Mouse (Mus musculus) T-helper 17 cell (primary cell): ENCODE measurements around the gene Pip4k2a.

Experiments used
- in situ Hi-C, 2 experiments: fragments of 300-600 bp; cut with MboI, MseI; formaldehyde crosslinking; loops; 1 replicate in 1 of 2; 2 replicates in 1 of 2; pipeline ENCODE4 v1.15.1; 2025; ENCODE audit warnings: high pct_unique_total_duplicates in 2 of 2

The Pip4k2a gene

DNA sequence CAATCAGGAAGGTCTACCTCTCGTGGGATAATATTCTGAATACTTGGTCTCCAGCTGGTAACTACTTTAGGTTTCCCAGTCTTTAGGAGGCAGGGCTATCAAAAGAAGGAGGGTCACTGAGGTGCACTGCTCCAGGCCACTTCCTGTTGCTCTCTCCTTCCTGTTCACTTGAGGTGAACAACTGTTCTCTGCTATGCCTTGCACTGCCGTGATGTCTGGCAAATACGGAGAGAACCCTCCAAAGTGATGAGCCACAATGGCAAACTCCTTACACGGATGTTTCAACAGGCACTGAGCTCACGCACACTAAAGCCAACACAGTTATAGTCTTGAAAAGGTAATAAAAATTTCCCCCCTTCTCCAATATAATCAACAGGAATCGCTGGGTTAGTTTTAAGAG is 15.3 kb downstream of the Pip4k2a start:
- in situ Hi-C loops: no loop called here

DNA sequence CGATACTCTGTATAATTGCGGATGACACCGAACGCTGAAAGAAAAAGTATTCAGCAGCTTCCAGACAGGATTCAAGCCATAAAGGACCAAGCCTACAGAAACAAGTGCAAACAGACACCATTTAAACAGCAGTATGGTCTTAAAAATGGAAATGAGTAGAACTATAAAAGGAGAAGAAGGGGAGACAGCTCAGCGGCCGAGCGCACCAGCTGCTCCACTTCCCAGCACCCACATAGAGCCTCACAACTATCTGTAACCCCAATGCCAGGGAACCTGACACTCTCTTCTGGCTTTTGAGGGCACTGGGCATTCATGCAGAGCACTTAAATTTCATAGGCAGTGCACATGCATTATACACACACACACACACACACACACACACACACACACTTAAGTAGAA is 18.3 kb downstream of the Pip4k2a start:
- in situ Hi-C loops: no loop called here

DNA sequence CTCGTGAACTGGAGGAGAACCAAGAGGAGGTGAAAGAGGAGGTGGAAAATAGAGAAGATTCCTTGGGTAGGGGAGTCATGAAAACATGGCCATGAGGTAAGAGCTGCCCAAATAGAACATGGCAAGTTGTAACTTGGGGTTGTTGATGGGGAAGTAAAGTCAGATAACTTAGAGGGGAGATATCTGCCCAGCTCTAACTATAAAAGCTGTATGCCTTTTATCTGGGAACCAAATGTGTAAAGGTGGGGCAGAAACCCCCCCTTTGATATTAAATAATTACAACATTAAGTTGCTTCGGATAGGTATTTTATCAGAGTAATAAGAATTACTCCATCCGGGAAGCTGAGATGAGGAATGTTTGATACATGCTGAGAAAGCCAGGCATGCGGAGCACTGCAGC is 18.9 kb downstream of the Pip4k2a start:
- in situ Hi-C loops: no loop called here

DNA sequence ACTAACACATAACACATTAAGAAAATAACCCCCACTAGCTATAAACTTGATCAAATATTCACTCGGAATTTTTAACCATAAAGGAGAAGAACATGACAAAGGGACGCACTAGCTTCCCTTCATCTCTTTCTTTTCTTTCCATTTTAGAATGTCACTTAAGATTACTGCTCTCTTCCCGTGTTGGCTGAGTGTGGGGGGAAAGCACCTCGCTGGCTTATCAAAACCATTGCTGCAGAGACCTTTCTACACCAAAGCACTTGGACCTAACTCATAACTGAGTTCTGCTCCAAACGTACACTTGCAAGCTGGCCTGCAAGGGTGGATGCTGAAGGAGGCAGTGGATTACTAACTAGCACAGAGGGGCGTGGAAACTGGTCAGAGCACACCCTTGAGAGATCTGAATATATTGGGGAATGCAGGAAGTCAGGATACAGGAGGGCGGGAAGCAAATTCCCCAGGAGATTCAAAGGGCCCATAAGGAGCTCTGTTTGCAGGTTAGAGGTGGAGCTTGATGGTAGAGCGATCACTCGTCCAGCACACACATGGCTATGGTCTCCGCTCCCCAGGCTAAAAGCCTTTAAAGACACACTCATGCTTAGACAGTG is 20.6 kb downstream of the Pip4k2a start:
- in situ Hi-C loops: no loop called here

DNA sequence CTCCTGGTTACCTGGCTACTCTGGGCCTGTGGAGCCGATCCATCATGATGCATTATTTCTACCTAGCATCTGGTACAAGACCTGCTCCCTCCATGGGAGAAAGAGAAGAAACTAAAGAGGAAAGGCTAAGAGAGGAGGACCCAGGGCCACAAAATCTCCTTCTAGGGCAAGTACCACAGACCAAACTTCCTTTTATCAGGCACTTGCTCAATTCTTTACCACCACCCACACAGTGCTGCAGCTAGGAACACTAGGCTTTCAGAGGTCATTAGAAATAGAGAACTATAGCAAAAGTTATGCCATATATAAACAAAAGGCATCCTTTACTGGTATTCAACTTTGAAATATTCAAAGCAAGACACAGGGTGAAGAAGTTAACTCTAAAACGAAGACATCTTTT is 21.8 kb downstream of the Pip4k2a start:
- in situ Hi-C loops: no loop called here

DNA sequence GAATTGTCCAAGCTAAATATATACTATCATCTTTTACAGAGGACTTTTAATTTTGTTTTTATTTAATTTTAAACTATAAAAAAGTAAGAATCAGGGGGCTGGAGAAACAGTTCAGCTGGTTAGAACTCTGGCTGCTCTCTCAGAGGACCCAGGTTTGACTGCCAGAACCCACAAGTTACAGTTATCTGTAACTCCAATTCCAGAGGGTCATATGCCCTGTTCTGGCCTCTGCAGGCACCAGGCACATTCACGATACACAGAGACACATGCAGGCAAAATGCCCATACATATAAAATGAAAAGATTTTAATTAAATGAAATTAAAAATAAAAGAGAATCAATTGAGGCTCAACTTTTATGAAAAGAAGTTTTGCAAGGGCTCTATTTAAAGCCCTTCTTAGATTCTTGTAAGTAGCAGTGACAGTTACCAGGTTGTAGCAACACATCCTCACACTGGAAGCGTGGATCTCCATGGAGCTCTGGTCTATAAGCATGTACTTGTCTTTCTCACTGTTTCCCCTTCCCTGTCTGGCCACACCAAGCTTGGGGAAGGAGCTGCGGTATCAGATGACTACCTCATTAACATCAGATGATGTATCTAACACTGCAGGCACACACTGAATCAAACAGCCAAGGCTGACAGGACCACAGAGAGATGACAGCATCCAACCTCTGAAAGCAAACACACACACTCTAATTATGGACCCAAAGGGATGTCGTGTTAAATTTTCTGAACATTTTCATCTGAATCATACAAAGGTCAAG is 22.9 kb downstream of the Pip4k2a start:
- in situ Hi-C loops: loop anchor here in 1 of 2 experiments (25.0 kb wide), 2 partner anchors 662 to 913 kb away; partner anchors contain the start of gene Mllt10

DNA sequence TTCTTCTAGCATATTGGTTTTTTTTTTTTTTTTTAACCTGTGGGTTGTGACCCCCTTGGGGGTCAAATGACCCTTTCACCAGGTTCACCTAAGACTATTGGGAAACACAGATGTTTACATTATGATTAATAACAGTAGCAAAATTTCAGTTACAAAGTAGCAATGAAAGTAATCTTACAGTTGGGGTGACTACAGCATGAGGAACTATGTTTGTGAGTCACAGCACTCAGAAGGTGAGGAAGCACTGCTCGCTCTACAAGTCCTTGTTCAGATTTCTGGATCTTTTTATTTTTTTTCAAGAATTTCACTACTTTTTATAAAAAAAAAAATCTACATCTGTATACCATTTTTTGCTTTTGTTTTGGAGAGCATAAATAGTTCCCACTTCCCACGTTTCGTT is 26.4 kb downstream of the Pip4k2a start:
- in situ Hi-C loops: loop anchor here in 1 of 2 experiments (25.0 kb wide), 2 partner anchors 666 to 909 kb away; partner anchors contain the start of gene Mllt10

DNA sequence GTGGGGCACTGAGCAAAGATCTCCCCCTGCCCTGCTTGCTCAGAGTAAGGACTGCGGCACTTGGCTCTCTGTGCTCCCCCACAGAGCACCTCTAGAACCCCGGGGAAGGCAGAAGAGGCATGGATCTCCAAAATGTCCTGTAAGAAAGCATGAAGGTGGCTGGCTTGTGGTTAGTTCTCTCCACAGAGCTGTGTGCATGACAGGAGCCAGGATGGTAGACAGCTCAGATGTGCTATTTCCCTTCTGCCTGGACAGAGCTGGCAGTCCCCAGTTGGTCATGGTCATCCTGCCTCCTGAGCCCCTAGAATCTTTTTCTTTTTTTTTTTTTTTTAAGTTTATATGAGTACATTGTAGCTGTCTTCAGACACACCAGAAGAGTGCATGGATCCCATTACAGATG is 27.5 kb downstream of the Pip4k2a start:
- in situ Hi-C loops: loop anchor here in 1 of 2 experiments (25.0 kb wide), 2 partner anchors 667 to 908 kb away; partner anchors contain the start of gene Mllt10

DNA sequence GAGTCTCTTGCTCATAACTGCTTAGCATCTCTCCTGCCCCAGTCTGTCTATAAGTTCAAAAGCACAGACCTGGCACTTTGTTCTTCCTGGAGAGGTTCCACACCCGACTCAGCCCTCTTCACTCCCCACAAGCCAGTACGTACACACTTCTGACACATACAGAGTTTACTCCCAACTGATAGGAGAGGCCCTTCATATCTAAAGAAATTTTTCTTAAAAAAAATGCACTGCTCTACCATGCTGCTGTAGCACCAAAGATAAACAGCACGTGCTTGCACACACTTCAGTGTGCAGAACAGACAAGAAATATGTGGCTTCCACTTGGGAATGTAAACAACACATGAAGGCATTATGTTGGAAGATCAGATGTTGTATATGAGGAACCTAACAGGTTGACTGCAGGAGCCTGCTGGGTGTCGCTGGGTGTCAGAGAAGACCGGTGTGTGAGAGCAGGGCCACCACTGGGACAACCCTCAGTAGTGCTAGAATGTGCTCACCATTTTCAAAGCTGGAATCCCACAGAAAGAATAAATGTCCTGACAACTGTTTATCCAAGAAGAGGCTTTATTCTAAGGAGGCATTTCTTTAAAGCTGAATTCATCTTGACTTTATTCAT is 28.8 kb downstream of the Pip4k2a start:
- in situ Hi-C loops: loop anchor here (5.0 to 25.0 kb wide), 3 partner anchors 52 to 907 kb away; partner anchors contain the start of gene Mllt10 (in 1 of the 2)

DNA sequence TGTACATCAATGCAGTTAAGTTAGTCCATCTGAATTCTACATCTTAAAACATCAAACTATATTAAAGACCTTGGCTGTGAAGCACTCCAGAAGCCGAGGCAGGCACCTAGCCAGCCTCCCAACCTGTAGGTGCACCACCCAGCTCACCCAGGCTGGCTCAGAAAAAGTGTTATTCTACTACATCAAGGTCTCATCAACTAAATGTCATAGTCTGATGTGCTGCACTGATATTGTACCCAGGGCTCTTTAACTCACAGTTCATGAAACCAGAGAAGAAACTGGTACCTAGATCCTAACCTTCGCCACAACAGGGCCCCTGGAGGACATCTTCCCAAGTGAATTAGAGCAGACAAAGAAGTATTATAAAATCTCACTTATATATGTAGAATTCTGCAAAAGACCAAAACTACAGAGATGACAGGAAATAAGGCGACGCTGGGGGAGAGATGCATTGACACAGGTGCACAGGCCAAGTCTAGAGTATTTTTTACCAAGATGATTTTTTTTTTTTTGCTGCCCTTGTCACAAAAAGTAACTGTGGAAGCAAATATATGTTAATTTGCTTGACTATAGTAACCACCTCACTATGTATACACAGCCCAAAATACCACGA is 30.4 kb downstream of the Pip4k2a start:
- in situ Hi-C loops: loop anchor here (5.0 to 25.0 kb wide), 3 partner anchors 50 to 905 kb away; partner anchors contain the start of gene Mllt10 (in 1 of the 2)

DNA sequence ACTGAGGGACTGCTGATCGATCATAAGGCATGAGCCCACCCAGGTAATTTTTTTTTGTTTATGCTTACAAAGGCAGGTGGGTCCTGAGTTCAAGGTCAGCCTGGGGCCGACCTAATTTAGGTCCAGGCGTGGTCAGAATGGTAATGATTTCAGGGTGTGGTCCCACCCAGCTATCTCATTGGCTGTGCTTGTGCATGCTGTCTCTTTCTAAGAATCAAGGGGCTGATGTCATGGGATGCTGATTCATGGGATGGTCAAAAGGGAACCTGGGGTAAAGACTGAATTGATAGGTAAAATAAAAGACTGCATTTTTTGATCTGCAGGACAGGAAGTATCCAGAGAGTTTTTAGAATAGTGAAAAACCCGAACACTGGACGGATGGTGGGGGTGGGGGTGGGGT is 31.4 kb downstream of the Pip4k2a start:
- in situ Hi-C loops: loop anchor here (5.0 to 25.0 kb wide), 3 partner anchors 49 to 904 kb away; partner anchors contain the start of gene Mllt10 (in 1 of the 2)

DNA sequence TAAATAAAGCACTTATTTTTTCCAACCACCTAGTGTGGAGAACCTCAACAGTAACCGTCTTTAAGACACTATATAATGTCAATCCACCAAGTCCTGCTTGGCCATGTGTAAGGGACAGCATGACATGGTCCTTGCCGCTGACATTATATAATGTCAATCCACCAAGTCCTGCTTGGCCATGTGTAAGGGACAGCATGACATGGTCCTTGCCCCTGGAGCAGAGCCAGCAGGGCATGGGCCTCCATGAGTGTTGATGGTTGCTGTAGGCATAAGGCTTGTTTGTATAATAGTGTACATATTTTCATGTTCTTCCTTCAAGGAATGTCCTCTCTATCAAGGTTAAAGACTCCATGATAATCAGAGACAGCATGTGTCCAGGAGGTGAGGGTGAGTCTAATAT is 32.0 kb downstream of the Pip4k2a start:
- in situ Hi-C loops: loop anchor here (5.0 to 25.0 kb wide), 3 partner anchors 49 to 904 kb away; partner anchors contain the start of gene Mllt10 (in 1 of the 2)

DNA sequence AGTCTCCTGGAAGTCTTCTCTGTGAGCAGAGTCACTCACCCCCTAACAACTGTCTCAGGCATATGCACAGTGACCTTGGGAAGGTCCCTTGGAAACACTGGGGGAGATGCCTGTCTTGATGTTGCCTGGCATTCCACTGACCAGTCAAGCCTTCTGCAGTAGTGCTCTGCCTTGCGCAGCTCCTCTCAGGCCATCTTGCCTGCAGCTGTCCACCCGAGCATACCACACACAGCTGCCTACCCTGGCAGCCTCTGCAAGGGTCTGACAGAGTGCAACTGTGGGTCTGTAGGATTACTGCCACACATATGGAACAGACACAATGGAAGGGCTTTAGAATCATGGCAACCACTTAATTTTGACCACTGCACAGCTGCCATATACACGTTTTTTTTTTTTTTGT is 32.8 kb downstream of the Pip4k2a start:
- in situ Hi-C loops: loop anchor here (5.0 to 25.0 kb wide), 3 partner anchors 48 to 903 kb away; partner anchors contain the start of gene Mllt10 (in 1 of the 2)

DNA sequence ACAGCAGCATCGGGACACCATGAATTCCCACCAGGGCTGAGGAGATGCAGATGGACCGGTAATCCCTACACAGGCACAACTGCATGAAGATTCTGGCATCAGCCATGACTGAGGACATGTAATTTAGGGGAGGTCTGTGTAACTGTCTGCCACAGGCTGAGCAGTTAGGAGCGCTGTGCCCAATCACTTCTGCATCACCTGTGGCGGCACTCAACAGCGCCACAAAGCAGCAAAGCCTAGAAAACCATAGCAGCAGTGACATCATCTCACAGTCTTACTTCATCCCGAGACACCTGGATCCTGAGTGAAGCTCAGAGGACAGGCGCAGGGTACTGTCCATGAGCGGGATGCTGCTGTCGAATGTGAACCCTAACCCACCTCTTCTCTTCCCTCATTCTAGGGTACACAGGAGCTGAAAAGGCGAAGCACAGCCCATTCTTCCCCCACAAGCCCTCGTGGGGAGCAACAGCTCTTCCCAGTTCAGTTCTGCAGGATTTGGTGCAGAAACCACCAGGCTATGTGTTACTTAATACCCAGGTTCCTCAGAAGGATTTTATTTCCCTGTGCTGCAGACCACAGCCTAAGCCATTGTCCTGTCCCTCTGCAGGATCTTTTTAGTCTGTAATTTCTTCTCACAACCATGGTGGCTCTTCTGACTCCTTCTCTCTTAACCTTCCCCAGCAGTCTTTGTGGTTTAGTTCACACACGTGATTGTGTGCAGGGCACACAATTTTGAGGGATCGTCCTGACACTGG is 34.5 kb downstream of the Pip4k2a start:
- in situ Hi-C loops: loop anchor here in 1 of 2 experiments (5.0 to 25.0 kb wide), 3 partner anchors 39 to 901 kb away; partner anchors contain the start of gene Mllt10

DNA sequence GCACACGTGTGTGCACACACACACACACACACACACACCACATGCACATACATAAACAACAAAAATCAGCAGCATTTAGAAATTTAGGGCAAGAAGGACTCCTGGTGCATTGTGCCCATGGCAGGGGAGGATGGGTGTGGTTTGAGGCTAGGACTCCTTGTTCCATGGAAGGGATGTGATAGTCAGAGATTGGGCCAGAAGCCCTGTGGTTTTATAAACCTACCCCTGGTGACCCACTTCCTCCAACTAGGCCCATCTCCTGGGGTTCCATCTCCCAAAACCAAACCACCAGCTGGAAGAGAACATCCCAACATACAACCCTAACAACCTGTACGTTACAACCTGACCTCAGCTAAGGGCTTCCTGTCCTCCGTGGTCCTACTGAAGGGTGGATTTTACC is 35.4 kb downstream of the Pip4k2a start:
- in situ Hi-C loops: loop anchor here in 1 of 2 experiments (5.0 to 25.0 kb wide), 3 partner anchors 40 to 900 kb away; partner anchors contain the start of gene Mllt10

DNA sequence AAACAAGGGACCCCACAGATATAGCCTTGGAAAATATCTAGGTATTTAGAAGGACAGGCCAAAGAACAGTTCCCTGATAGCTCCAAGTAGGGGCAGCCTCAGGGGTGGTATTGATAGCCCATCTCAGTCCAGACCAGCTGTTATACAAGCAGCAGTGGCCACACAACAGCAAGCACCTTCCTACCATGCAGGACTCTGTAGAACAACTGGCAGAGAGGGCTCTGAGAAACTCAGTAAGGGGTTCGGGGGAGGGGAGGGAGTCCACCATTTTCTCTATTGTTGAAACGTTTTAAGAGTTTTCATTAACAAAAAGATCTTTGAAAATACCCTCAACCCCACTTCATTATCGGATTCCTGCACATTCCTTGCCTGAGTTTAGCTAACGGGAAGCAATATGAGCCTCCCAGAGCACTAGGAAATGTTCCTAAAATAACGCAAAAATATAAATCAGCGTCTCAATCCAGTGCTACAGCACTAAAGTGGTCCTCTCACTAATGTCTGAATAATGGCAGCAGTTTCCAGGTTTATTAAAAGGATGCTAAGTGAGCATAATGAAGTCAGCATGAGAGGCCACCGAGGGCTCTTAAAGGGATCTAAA is 37.5 kb downstream of the Pip4k2a start:
- in situ Hi-C loops: loop anchor here in 1 of 2 experiments (5.0 to 25.0 kb wide), 3 partner anchors 42 to 898 kb away; partner anchors contain the start of gene Mllt10

DNA sequence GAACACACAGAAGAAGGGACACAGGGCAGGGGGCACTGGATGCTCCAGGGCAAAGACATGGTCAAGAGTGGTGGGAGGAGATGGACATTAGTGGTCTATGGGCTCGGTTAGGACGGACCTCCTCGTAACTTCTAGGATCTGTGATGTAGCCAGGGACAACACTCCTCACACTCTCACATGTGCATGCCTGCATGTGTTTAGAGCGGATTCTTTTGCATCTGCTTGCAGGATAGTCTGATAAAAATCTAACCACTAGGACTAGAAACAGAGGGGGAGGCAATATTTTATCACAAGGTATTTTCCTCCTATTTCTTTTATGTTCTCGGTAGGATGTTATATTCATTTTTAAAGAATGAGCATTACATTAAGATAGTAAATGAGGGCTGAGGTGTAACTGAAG is 38.4 kb downstream of the Pip4k2a start:
- in situ Hi-C loops: loop anchor here in 1 of 2 experiments (25.0 kb wide), 2 partner anchors 678 to 897 kb away; partner anchors contain the start of gene Mllt10

DNA sequence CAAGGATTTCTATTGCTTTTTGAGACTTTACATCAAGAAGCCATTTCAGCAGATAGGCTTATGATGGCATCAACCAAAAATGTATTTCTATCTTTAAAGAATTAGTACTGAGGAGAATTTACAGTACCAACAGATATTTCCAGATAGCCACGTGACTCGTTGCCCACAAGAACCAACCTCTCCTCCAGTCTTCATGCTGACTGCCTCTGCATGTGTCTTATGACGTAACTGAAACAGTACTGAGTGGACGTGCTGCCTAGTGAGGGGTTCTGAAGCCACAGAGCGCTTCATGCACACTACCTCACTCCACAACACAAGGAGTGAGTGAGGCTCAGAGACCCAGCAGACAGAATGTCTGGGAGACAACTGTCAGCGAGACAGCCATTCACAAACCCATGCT is 38.9 kb downstream of the Pip4k2a start:
- in situ Hi-C loops: loop anchor here in 1 of 2 experiments (25.0 kb wide), 2 partner anchors 678 to 897 kb away; partner anchors contain the start of gene Mllt10

DNA sequence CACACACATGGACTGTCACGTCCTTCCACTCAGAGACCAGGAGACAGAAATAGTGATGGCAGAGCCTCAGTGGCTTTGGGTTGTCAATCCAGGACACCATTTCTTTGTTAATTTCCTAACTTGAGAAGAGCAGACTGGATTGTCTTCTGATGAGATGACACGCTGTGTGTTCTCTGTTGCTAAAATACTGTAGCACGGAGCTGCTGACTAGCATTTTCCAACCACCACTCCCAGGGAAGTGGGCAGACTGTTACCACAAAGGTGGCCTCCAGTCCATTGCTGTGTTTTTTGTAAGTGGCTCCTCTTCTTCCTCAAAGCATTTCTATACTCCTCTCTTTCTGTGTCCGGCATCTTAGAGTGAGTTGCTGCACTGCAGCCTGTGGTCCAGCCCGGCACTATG is 39.4 kb downstream of the Pip4k2a start:
- in situ Hi-C loops: loop anchor here in 1 of 2 experiments (25.0 kb wide), 2 partner anchors 679 to 896 kb away; partner anchors contain the start of gene Mllt10

DNA sequence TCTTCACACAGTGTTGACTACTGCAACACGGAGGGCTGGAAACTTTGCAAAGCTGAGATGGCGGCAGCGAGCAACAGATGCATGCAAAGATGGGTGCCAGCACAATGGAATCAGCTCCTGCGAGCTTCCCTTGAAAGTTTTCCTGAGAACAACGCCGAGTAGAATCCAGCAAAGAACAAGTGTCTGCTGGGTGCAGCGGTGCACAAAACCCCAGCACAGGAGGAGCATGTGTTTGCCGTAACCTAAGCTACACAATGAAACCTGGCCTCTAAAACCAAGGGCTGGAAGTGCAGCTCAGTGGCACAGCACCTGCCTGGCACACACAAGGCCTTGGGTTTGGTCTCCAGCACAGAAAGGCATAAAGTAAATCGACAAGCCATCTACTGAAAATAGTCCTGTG is 39.9 kb downstream of the Pip4k2a start:
- in situ Hi-C loops: loop anchor here in 1 of 2 experiments (25.0 kb wide), 2 partner anchors 679 to 896 kb away; partner anchors contain the start of gene Mllt10
